Comparison of ENCODE assay signal across 25 mouse cellular contexts in the genomic region with DNA sequence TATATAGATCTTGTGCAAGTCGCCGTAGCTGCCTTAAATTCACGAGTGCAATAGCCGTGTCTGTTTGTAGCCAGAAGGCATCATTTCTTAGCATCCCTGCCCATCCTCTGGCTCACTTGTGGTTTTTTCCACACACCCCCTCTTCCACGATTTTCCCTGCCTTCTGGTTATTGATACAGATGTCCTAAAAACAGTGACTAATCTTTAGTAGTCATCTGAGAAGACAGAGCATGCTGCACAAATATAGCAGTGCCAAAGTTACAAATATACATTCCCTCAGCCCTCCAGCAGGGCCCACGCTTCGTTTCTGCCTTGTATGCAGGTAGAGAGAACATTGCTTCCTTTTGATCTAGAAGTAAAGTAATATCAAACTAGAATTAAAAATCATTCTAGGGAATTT.
DNase-seq lines count a peak whose midpoint lies in the region; ATAC-seq lines count a peak whose summit lies in the region.
"Had no signal": no experiment of that assay in that cellular context is flagged by ENCODE, and none has a peak within 500 bp of the region (broad histone marks: within the 10 kb centered on the region; RNA-seq: fewer than 3 reads in every experiment).

No protein-coding gene starts in this region.

- ATAC-seq in midbrain, embryonic 11.5 days (ENCODE audit: low FRiP score) = no peak
- ATAC-seq: CD4-positive, CD25-positive, alpha-beta regulatory T cell, adult 4 months; forebrain, embryonic 16.5 days; hindbrain, embryonic 16.5 days; intestine, embryonic 15.5 days had no signal

- no peaks in the 10 kb centered on the region for H3K9me3 ChIP-seq in midbrain, embryonic 11.5 days (ENCODE audit: control insufficient read depth, low read length)
- H3K9me3 ChIP-seq: embryonic facial prominence, embryonic 10.5 days; heart, embryonic 10.5 days; intestine, embryonic 15.5 days; limb, embryonic 10.5 days; liver, embryonic 15.5 days; midbrain, embryonic 10.5 days had no signal

- H3K4me3 ChIP-seq in midbrain, embryonic 11.5 days (ENCODE audit: low read depth, low read length) = no peak overlapping the region
- H3K4me3 ChIP-seq: embryonic facial prominence, embryonic 10.5 days; heart, embryonic 10.5 days; intestine, embryonic 15.5 days; limb, embryonic 10.5 days; liver, embryonic 15.5 days; midbrain, embryonic 10.5 days had no signal

- no peaks in the 10 kb centered on the region for H3K36me3 ChIP-seq in midbrain, embryonic 11.5 days (ENCODE audit: control insufficient read depth, insufficient read depth, low read length)
- H3K36me3 ChIP-seq: embryonic facial prominence, embryonic 10.5 days; heart, embryonic 10.5 days; intestine, embryonic 15.5 days; limb, embryonic 10.5 days; liver, embryonic 15.5 days; midbrain, embryonic 10.5 days had no signal

- H3K9ac ChIP-seq in midbrain, embryonic 11.5 days (ENCODE audit: low read length) = no peak overlapping the region
- H3K9ac ChIP-seq: intestine, embryonic 15.5 days; liver, embryonic 15.5 days had no signal

- 87% methylated on average over 7 of the region's 7 CpGs for WGBS in midbrain, embryonic 11.5 days

- no peak overlapping the region for H3K27ac ChIP-seq in midbrain, embryonic 11.5 days (ENCODE audit: low read depth, low read length)
- H3K27ac ChIP-seq: embryonic facial prominence, embryonic 10.5 days; heart, embryonic 10.5 days; intestine, embryonic 15.5 days; limb, embryonic 10.5 days; liver, embryonic 15.5 days; macrophage; midbrain, embryonic 10.5 days; stomach, postnatal 0 days had no signal

- no peak overlapping the region for H3K4me2 ChIP-seq in midbrain, embryonic 11.5 days
- H3K4me2 ChIP-seq: intestine, embryonic 15.5 days; liver, embryonic 15.5 days had no signal

- DNase-seq in heart, adult 11 months = peak; percentile 28
- DNase-seq in heart, postnatal 4 days = no peak
- peak; percentile 60 for DNase-seq in right cerebral cortex, adult 18-20 months
- DNase-seq in right cerebral cortex, postnatal 10 days (ENCODE audit: low spot score in 2 of 2) = no peak
- DNase-seq in layer of hippocampus, adult 9-10 months (ENCODE audit: low spot score) = peak; percentile 35
- DNase-seq in left cerebral cortex, postnatal 36 days (ENCODE audit: low spot score in 2 of 2) = peak; percentile 34 to 36
- no peak for DNase-seq in midbrain, embryonic 11.5 days (ENCODE audit: low spot score, missing footprints)
- no peak for DNase-seq in kidney, postnatal 10 days
- DNase-seq: adrenal gland, postnatal 36 days; cerebellum, adult 11 months; cerebellum, postnatal 10 days; kidney, adult 9 months; kidney, postnatal 36 days; liver had no signal

- intact Hi-C loops in left cerebral cortex, postnatal 36 days (cut with DNase I) = no loop called here

- H3K27me3 ChIP-seq in midbrain, embryonic 11.5 days (ENCODE audit: control insufficient read depth, insufficient read depth, low read length) = no peaks in the 10 kb centered on the region
- H3K27me3 ChIP-seq: intestine, embryonic 15.5 days; liver, embryonic 15.5 days had no signal

- H3K4me1 ChIP-seq in midbrain, embryonic 11.5 days (ENCODE audit: control insufficient read depth, insufficient read depth, low read length) = no peaks in the 10 kb centered on the region
- H3K4me1 ChIP-seq: embryonic facial prominence, embryonic 10.5 days; heart, embryonic 10.5 days; intestine, embryonic 15.5 days; limb, embryonic 10.5 days; liver, embryonic 15.5 days; midbrain, embryonic 10.5 days had no signal

Comparison
In these comparisons a context has a peak if more than half of its experiments do, and no peak if none do; other contexts are left out.
1. DNase-seq: peak in heart, adult 11 months (single experiment), right cerebral cortex, adult 18-20 months (single experiment), layer of hippocampus, adult 9-10 months (single experiment) and left cerebral cortex, postnatal 36 days (2 of 2); none in heart, postnatal 4 days (single experiment), right cerebral cortex, postnatal 10 days (0 of 2), midbrain, embryonic 11.5 days (single experiment) and kidney, postnatal 10 days (single experiment).